Mouse (Mus musculus) layer of hippocampus, postnatal 25 days (tissue): ENCODE data around the gene Synj1. TPM values are rescaled to one million over a fixed set of nuclear protein-coding genes. Genes with fewer than 3 reads are reported as not detected.

Experiments used
- DNase-seq, 2 experiments: peaks; one replicate each; pipeline ENCODE4 v3.0.0; 2022; ENCODE audit warnings: mixed read lengths in 2 of 2, low spot score in 1 of 2; ENCODE audit errors: extremely low spot score in 1 of 2
- total RNA-seq, 2 experiments: library from RNA; stranded (reverse); gene quantifications; 2 replicates each; pipeline ENCODE4 v1.2.3; 2021

Gene Synj1
- total RNA-seq: 100 to 1,000 TPM; 388 to 393 TPM

DNA sequence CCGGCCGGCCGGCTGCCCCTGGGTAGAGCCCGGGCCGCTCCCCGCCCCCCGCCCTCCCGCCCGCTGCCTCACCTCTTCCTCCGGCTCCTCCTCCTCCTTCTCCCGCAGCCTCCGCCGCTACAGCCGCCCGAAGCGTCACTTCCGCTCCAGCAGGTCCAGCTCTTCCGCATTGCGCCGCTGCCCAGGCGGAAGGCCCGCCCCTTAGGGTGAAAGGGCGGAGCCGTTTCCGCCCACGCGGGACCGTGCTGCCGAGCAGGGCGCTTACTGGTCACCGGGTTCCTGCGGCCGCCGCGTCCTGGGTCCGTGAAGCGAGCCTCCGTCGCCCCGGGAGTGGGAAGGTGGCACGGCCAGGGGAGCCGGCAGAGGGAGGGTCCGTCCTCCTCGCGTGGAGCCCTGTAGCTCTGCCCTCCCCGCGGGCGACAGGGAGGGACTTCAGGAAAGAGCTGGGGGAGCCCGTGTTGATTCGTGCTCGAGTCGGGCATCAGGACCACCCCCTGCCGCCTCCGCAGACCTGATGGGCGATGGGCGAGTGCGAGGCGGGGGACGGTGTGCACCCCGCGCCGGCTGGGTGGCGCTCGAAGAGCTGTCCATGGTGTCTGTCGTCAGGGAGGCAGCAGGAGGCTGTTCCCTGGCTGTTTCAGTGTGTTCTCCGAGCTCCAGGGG lies at the start of gene Synj1:
Gene Synj1 (minus strand): TSS at position 288 of the 663 bp plus-strand sequence.
- DNase-seq: peak; percentile 80 to 91

GRCm38 (mm10) chr16:91057741-91058140 lies 46.6 kb upstream of the Synj1 start:
- DNase-seq: no peak

DNA sequence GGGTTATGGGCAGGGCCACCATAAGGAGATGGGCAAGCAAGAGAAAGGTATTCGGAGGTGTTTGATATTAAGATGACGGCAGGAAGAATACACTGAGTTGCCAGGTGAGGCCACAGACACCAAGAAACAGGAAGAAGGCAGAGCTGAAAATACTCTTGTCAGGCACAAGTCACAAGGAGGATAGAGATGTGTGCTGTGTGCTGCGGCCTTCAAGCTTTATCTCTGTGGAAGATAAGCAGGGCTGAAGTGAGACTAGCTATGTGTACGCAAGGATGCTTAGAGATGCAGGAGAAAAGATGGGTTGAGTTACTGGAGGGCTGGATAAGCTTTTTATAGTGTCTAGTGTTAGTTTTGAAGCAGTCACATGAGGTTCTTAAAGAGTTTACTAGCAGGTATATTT lies 46.2 kb upstream of the Synj1 start:
- DNase-seq: no peak

- no peak for DNase-seq
These were observed 45.1 kb upstream of the Synj1 start for GRCm38 (mm10) chr16:91056043-91056821.

DNA sequence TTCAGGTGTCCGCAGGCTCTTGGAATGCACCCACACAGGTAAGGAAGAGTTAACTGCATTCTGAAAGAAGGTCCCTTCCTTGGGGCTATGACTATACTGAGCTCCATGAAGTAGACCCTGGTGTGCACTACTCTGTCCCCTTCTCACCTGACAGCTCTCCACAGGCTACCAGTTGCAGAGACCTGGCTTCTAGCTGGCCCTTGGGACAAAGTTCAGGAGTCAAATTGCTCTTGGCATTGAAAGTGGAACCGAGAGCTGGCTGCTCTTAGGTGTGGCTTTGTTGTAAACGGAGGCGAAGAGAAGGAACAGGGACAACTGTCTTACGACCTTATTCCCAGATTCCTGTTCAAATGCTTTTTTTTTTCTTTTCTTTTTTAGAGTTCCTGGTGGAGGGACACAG lies 44.0 kb upstream of the Synj1 start:
- no peak for DNase-seq

DNA sequence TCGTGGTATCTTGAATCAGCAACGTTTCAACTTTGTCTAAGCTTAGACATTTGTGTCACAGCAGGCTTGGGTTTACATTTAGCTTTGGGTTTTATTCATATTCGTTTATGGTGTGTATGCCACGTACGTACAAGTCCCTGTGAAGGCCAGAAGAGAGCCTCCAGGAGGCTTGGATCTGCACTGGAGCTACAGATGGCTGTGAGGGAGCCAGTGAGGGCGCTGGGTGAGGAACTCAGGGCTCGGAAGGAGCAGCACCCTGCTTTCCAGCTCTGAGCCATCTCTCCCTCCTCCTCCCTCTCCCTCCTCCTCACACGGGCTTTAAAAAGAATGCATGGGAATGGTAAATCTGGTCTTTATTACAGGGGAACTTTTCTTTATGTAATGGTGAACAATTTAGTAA lies 42.5 kb upstream of the Synj1 start:
- DNase-seq: no peak

DNA sequence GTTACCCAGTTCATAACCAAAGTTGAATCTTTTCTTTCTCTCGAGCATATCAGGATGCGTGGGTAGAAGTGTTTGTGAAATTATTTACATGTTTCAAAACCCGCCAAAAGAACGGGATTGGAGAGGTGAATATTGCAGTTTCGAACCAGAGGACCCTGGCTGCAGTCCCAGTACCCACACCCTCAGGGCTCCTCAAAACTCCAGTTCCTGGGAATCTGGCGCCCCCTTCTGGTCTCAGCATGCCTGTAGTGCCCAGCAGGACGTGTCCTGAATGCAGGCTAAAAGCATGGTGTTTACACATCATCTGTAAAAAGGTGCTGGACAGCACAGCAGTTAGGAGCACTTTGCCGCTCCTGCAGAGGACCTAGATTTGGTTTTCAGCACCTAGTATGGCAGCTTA lies 34.4 kb upstream of the Synj1 start:
- peak in 1 of 2 experiments; percentile 49 for DNase-seq

GRCm38 (mm10) chr16:91044270-91045182 lies 33.4 kb upstream of the Synj1 start, which contains the start of gene Paxbp1:
Paxbp1 (minus strand) TSS chr16:91044543.
- DNase-seq: peak; percentile 98 to 100

DNA sequence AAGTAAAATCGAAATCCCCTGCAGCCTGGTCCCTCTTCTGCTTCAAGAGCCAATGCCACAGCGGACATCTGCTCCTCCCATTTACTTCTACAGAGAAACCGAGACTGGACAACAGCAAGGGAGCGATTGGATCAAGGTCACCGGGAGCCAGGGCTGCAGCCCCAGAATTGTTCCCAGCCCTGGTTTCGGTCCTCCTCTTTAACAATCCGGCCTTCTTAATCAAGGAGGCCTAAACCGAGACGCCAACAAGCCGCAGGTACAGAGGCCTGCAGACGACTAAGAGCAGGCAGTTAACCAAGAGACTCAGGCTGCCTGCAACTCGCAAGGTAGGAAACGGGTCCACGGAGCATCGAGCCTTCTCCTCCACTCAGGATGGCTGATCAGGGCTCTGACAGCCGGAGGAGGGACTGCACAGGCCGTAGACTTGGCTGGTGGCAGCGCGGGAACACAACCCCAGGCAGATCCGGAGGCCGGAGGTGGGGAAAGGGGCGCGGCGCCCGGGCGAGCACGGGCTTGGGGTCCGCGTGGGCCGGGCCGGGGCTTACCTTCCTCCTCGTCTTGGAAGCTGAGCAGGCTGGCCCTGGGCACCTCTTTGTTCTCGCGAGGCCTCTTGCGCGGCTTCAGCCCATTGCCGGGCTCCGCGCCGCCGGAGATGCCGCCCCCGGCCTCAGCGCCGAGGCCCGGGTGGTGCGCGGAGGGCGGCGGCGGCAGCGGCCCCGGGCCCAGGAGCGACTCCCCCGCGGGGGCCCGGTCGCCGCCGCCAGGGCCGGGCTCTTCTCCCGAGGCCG lies 32.5 kb upstream of the Synj1 start:
- DNase-seq: peak; percentile 27 to 47

DNA sequence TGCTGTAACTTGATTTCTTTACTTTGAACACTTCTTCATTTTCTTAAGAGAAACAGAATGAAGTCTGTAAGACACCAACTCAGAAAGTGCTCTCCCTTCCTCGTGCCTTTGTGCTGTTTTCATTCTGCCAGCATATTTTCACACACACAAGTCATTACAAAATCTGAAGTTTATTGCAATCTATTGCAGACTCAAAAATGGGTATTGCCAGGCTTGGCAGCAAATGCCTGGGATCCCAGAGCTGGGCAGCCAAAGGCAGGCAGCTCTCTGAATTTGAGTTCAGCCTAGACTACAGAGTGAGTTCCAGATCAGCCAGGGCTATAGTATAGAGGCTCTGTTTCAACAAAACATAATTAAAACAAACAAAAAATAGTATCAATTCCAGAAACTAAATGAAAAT lies 31.5 kb upstream of the Synj1 start:
- no peak for DNase-seq

- no peak for DNase-seq
These were observed 24.8 kb upstream of the Synj1 start for GRCm38 (mm10) chr16:91035866-91036265.

GRCm38 (mm10) chr16:91030751-91031150 lies 19.6 kb upstream of the Synj1 start:
- DNase-seq: no peak

DNA sequence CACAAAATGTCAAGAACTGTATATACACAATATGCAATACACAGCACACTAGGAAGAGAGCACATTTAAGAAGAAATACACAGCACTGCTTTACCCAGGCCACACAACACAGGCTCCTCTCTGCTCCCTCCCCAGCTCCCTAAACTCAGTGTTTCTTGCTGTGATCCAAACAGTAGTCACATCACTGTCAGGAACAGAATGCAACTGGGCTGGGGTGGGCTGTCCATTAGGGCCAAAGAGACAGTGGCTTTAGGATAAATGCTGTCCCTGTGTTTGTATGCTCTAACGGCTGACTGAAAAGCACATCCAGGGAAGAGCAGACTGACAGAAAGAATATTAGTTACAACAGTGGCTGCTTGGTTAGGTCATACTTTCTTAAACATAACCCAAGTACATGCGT lies 18.8 kb upstream of the Synj1 start:
- DNase-seq: no peak

DNA sequence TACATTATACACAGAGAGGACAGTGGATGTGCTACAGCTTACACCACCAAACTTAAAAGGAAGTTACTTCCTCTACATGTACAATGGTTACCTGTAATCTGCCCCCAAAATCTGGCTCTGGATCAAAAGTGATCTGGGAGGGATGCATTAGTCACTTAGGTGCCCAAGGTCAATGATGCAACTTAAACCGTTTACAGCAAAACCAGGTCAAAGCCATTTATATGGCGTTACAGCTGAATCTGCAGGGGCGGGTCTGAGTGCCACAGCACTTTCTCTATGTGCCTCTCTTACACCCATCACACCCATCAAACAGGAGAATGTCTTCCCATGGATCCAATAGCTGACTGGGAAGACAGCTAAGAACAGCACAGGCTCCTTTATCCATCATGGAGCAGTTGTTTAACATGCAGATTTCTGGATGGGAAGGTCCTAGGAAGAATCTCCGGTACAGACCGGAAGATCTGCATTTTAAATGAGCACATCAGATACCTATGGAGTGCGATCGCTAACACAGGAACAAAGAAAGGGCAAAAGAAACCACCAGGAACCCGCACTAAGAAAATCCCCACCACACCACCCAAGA lies 18.1 kb upstream of the Synj1 start:
- no peak for DNase-seq

DNA sequence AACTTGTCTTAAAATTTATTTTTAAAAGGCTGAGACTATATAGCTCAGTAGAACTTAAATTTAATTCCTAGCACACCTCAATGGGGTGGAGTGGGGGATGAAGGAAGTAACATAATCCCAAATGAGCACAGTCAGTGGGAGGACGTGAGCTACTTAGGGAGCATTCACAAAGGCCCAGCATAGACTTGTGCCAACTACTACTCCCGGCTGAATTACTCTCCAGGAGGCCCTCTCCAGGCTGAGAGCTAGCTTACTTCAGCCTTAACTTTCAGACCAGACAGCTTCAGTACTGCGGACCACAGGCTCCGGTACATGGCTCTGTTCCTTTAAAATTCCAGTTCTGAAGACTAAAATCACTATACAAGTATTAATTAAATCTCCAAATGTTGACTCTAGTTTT lies 15.2 kb upstream of the Synj1 start:
- no peak for DNase-seq

DNA sequence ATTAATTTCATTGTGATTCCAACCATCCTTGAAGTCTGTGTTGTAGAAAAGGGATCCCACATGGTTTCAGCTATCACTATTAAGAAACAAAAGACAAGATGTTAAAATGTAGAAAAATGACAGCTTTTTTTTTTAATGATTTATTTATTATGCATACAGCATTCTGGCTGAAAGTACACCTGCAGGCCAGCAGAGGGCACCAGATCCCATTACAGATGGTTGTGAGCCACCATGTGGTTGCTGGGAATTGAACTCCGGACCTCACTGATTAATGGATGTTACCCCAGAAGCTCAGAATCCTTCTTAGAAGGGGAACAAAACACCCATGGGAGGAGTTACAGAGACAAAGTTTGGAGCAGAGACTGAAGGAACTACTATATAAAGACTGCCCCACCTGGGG lies 12.3 kb upstream of the Synj1 start:
- peak in 1 of 2 experiments; percentile 38 for DNase-seq

DNA sequence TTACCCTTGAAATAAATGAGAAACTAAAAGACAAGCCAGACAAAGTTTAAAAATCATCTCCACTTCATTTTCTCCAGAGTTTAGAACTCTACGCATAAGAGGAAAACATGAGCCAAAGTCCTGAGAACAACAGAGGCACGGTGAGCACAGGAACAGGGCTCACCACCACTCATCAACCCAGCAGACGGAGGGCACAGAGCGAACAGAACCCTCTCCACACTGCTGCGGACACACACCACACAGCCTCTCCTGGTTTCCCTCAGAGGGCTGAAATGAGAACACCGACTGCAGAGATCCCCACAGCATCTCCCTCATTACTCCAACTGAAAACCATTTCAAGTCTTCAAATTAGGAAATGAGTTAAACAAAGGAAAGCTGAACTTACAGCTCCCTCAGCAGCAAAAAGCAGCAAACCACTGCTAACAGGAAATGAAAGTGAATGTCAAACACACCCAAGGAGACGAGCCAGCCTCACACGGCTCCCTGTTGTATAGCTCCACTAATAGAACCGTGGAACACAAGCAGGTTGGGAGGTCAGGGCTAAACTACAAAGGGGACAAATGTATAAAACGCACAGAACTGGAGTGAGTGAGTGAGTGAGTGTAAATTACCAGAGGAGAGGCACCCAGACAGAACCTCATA lies 9.9 kb upstream of the Synj1 start:
- DNase-seq: no peak

GRCm38 (mm10) chr16:91019476-91019875 lies 8.4 kb upstream of the Synj1 start:
- no peak for DNase-seq

GRCm38 (mm10) chr16:91015761-91016160 lies 4.7 kb upstream of the Synj1 start:
- DNase-seq: no peak
